Comparison of ENCODE assay signal across 7 mouse cellular contexts in genomic region chr5:33675964-33676363, GRCm38 (mm10). TPM values are rescaled to one million over a fixed set of nuclear protein-coding genes. Genes with fewer than 3 reads are reported as not detected.
DNase-seq lines count a peak whose midpoint lies in the region; ATAC-seq and TF ChIP-seq lines count a peak whose summit lies in the region.

No protein-coding gene starts in this region.

- 3% methylated on average over 1 of the region's 1 CpGs for WGBS in liver, embryonic 11.5 days

- no peak for TF ChIP-seq POLR2A in brain, embryonic 14.5 days (IDR thresholded peaks at IDR 0.05; ENCODE audit: borderline replicate concordance, extremely low read depth, insufficient read depth, insufficient read length, poor library complexity, severe bottlenecking)

- H3K4me2 ChIP-seq in liver, embryonic 11.5 days: no peak overlapping the region

- DNase-seq in layer of hippocampus, adult 11-12 months (ENCODE audit: low spot score): peak; percentile 82
- DNase-seq in layer of hippocampus, adult 9-10 months (ENCODE audit: low spot score): no peak
- DNase-seq in MN1 (ENCODE audit: low spot score): peak; percentile 68
- peak; percentile 81 for DNase-seq in brain, embryonic 14.5 days (ENCODE audit: low read depth)
- DNase-seq in frontal cortex, postnatal 25 days (ENCODE audit: low spot score in 2 of 2): peak; percentile 53 to 57
- DNase-seq in liver, embryonic 11.5 days (ENCODE audit: low spot score): peak; percentile 62
- peak; percentile 69 for DNase-seq in right cerebral cortex, postnatal 14 days

- no peaks in the 10 kb centered on the region for H3K9me3 ChIP-seq in liver, embryonic 11.5 days (ENCODE audit: control insufficient read depth, low read length)

- H3K4me3 ChIP-seq in liver, embryonic 11.5 days (ENCODE audit: low read depth, low read length): no peak overlapping the region

- no peak overlapping the region for H3K9ac ChIP-seq in liver, embryonic 11.5 days (ENCODE audit: low read depth, low read length)

- no peak overlapping the region for H3K27ac ChIP-seq in liver, embryonic 11.5 days (ENCODE audit: low read depth, low read length)

- H3K4me1 ChIP-seq in liver, embryonic 11.5 days (replicated peaks; ENCODE audit: control insufficient read depth, insufficient read depth, low read length): peaks cover 6% of the 10 kb centered on the region

- ATAC-seq in liver, embryonic 11.5 days (replicated peaks; ENCODE audit: low FRiP score): 0 out of 2 replicates have a peak, but pooled peaks have one; percentile 23

- H3K27me3 ChIP-seq in liver, embryonic 11.5 days (replicated peaks; ENCODE audit: control insufficient read depth, insufficient read depth, low read length): no peaks in the 10 kb centered on the region

- peak; percentile 78 for TF ChIP-seq CTCF in brain, embryonic 14.5 days (IDR thresholded peaks at IDR 0.05; ENCODE audit: borderline replicate concordance, extremely low read depth, insufficient read depth, insufficient read length)

- H3K36me3 ChIP-seq in liver, embryonic 11.5 days (ENCODE audit: control insufficient read depth, insufficient read depth, low read length): peaks cover 15% of the 10 kb centered on the region

RNA-seq across cellular contexts. Expression of gene Tmem129, which starts 17.7 kb away (rescaled TPM):
- polyA plus RNA-seq in brain, embryonic 14.5 days (2012; rRNA removed): 27.8 and 40.9 TPM in 2 replicates
- polyA plus RNA-seq in liver, embryonic 11.5 days (2014; fragmentation: Nextera tagmentation; extraction: Ambion mirVana): 35.7 and 38.0 TPM in 2 replicates

RNA-seq across cellular contexts. Expression of gene Tacc3, which starts 18.0 kb away (rescaled TPM):
- polyA plus RNA-seq in brain, embryonic 14.5 days (2012; rRNA removed): 33.1 and 48.6 TPM in 2 replicates
- 229 and 255 TPM in 2 replicates for polyA plus RNA-seq in liver, embryonic 11.5 days (2014; fragmentation: Nextera tagmentation; extraction: Ambion mirVana)

RNA-seq across cellular contexts. Expression of gene Slbp, which starts 23.6 kb away (rescaled TPM):
- polyA plus RNA-seq in brain, embryonic 14.5 days (2012; rRNA removed): 66.6 and 72.1 TPM in 2 replicates
- polyA plus RNA-seq in liver, embryonic 11.5 days (2014; fragmentation: Nextera tagmentation; extraction: Ambion mirVana): 369 and 394 TPM in 2 replicates

RNA-seq across cellular contexts. Expression of gene Fgfr3, which starts 45.5 kb away (rescaled TPM):
- 86.0 and 123 TPM in 2 replicates for polyA plus RNA-seq in brain, embryonic 14.5 days (2012; rRNA removed)
- polyA plus RNA-seq in liver, embryonic 11.5 days (2014; fragmentation: Nextera tagmentation; extraction: Ambion mirVana): 7.8 and 8.5 TPM in 2 replicates

RNA-seq across cellular contexts. Expression of gene Gm9903, which starts 46.2 kb away (rescaled TPM):
- 0.98 and 1.00 TPM in 2 replicates for polyA plus RNA-seq in brain, embryonic 14.5 days (2012; rRNA removed)
- polyA plus RNA-seq in liver, embryonic 11.5 days (2014; fragmentation: Nextera tagmentation; extraction: Ambion mirVana): 0.22 and 0.27 TPM in 2 replicates
